ENCODE assay signal across 10 mouse cellular contexts in genomic region chr4:45491685-45492601, GRCm38 (mm10). TPM values are rescaled to one million over a fixed set of nuclear protein-coding genes. Genes with fewer than 3 reads are reported as not detected.
DNase-seq lines count a peak whose midpoint lies in the region; ATAC-seq and TF ChIP-seq lines count a peak whose summit lies in the region.
"Had no signal": no experiment of that assay in that cellular context is flagged by ENCODE, and none has a peak within 500 bp of the region (broad histone marks: within the 10 kb centered on the region; RNA-seq: fewer than 3 reads in every experiment).

No protein-coding gene starts in this region.

- H3K27me3 ChIP-seq in heart, embryonic 12.5 days (replicated peaks) = no peaks in the 10 kb centered on the region
- no peaks in the 10 kb centered on the region for H3K27me3 ChIP-seq in lung, embryonic 16.5 days (ENCODE audit: control insufficient read depth, insufficient read depth, low read depth, low read length)
- H3K27me3 ChIP-seq in intestine, embryonic 15.5 days (replicated peaks) = no peaks in the 10 kb centered on the region
- H3K27me3 ChIP-seq in small intestine, adult 2 months (ENCODE audit: control insufficient read depth, insufficient read depth, low read length) = no peaks in the 10 kb centered on the region

- peak overlapping the region; percentile 52 for H3K4me2 ChIP-seq in heart, embryonic 12.5 days
- H3K4me2 ChIP-seq in lung, embryonic 16.5 days (ENCODE audit: low read depth, low read length) = peak overlapping the region; percentile 24
- H3K4me2 ChIP-seq in intestine, embryonic 15.5 days (replicated peaks) = no peak overlapping the region; the same call in none of the 2 replicates

- no peaks in the 10 kb centered on the region for H3K9me3 ChIP-seq in heart, embryonic 12.5 days (replicated peaks)
- no peaks in the 10 kb centered on the region for H3K9me3 ChIP-seq in lung, embryonic 16.5 days (ENCODE audit: control insufficient read depth, low read length)
- no peaks in the 10 kb centered on the region for H3K9me3 ChIP-seq in intestine, embryonic 15.5 days

- 43% methylated on average over 16 of the region's 16 CpGs for WGBS in heart, embryonic 12.5 days
- WGBS in lung, embryonic 16.5 days = 34% methylated on average over 16 of the region's 16 CpGs
- WGBS in intestine, embryonic 15.5 days = 43% methylated on average over 16 of the region's 16 CpGs
- WGBS in small intestine, adult 2 months = 45% methylated on average over 16 of the region's 16 CpGs

- TF ChIP-seq CTCF in small intestine, adult 2 months (IDR thresholded peaks at IDR 0.05; ENCODE audit: extremely low read depth, insufficient read length, insufficient replicate concordance, low read depth, low read length) = no peak

- peak overlapping the region; percentile 84 for H3K27ac ChIP-seq in heart, embryonic 12.5 days (ENCODE audit: poor library complexity, severe bottlenecking)
- peak overlapping the region; percentile 98 for H3K27ac ChIP-seq in lung, embryonic 16.5 days (ENCODE audit: low read length)
- peak overlapping the region; percentile 36; the same call in 1 of the 2 replicates for H3K27ac ChIP-seq in intestine, embryonic 15.5 days
- 0 out of 2 replicates have a peak overlapping the region, but pooled peaks have one; percentile 5 for H3K27ac ChIP-seq in small intestine, adult 2 months (ENCODE audit: insufficient read depth, low read depth, low read length)

- H3K36me3 ChIP-seq in heart, embryonic 12.5 days = peaks cover 13% of the 10 kb centered on the region
- H3K36me3 ChIP-seq in lung, embryonic 16.5 days (ENCODE audit: control insufficient read depth, insufficient read depth, low read length) = no peaks in the 10 kb centered on the region
- H3K36me3 ChIP-seq in intestine, embryonic 15.5 days = no peaks in the 10 kb centered on the region
- H3K36me3 ChIP-seq in small intestine, adult 2 months (ENCODE audit: control insufficient read depth, insufficient read depth, low read length) = 0 out of 2 replicates have a peak, but pooled peaks cover under 1% of the 10 kb centered on the region

- peaks cover 99% of the 10 kb centered on the region for H3K4me1 ChIP-seq in heart, embryonic 12.5 days (replicated peaks)
- H3K4me1 ChIP-seq in lung, embryonic 16.5 days (replicated peaks; ENCODE audit: control insufficient read depth, insufficient read depth, low read length) = peaks cover 91% of the 10 kb centered on the region
- H3K4me1 ChIP-seq in intestine, embryonic 15.5 days (replicated peaks) = peaks cover 97% of the 10 kb centered on the region
- H3K4me1 ChIP-seq in small intestine, adult 2 months (ENCODE audit: control insufficient read depth, insufficient read depth, insufficient read length, low read length) = peaks cover 67% of the 10 kb centered on the region

- H3K9ac ChIP-seq in heart, embryonic 12.5 days = peak overlapping the region; percentile 34; the same call in 1 of the 2 replicates
- H3K9ac ChIP-seq in lung, embryonic 16.5 days (ENCODE audit: low read length) = 0 out of 2 replicates have a peak overlapping the region, but pooled peaks have one; percentile 26
- H3K9ac ChIP-seq in intestine, embryonic 15.5 days = no peak overlapping the region

- no peak for TF ChIP-seq POLR2A in small intestine, adult 2 months (IDR thresholded peaks at IDR 0.05; ENCODE audit: low read depth, low read length)

- no peak for DNase-seq in heart, postnatal 25 days (ENCODE audit: low spot score)
- DNase-seq in lung, postnatal 10 days = no peak
- DNase-seq in gastrocnemius, postnatal 10 days = no peak
- DNase-seq: cerebellum, adult 9-11 months; thymus, postnatal 36 days had no signal

- H3K4me3 ChIP-seq in heart, embryonic 12.5 days = no peak overlapping the region
- no peak overlapping the region for H3K4me3 ChIP-seq in lung, embryonic 16.5 days (ENCODE audit: low read length)
- H3K4me3 ChIP-seq in intestine, embryonic 15.5 days (replicated peaks) = no peak overlapping the region
- no peak overlapping the region for H3K4me3 ChIP-seq in small intestine, adult 2 months (ENCODE audit: low read depth, low read length)

- ATAC-seq in heart, embryonic 12.5 days (ENCODE audit: insufficient number of reproducible peaks, low FRiP score) = no peak
- ATAC-seq in lung, embryonic 16.5 days (ENCODE audit: low read depth) = no peak
- no peak for ATAC-seq in intestine, embryonic 15.5 days
- no peak for ATAC-seq in cerebellum, adult (ENCODE audit: insufficient number of reproducible peaks, low FRiP score, low TSS enrichment)

- intact Hi-C loops in heart, postnatal 25 days (cut with DNase I) = loop anchor here (2.0 kb wide), 1 partner anchor 17 kb away; no protein-coding TSS in a partner anchor

RNA-seq across cellular contexts. Expression of gene Shb, which starts 40.3 kb away (rescaled TPM):
- 13.9 and 15.3 TPM in 2 replicates for polyA plus RNA-seq in heart, embryonic 12.5 days (2016; fragmentation: Nextera tagmentation; extraction: Ambion mirVana)
- total RNA-seq in heart, postnatal 25 days (2021) = 10 to 100 TPM; 34.9 to 37.7 TPM
- polyA plus RNA-seq in lung, embryonic 16.5 days (2015; fragmentation: Nextera tagmentation; extraction: Ambion mirVana) = 12.4 and 16.1 TPM in 2 replicates
- 4.0 and 4.8 TPM in 2 replicates for polyA plus RNA-seq in intestine, embryonic 15.5 days (2015; fragmentation: Nextera tagmentation; extraction: Ambion mirVana)
- polyA plus RNA-seq in small intestine, adult 2 months (2012; rRNA removed) = 33.0 and 71.5 TPM in 2 replicates
- total RNA-seq in gastrocnemius, postnatal 10 days (2021) = 10 to 100 TPM in 1 of 2 experiments, 1 to 10 TPM in 1; 9.3 to 12.5 TPM

Comparison
In these comparisons a context has a peak if more than half of its experiments do, and no peak if none do; other contexts are left out.
1. H3K27ac ChIP-seq: peak in every context shown above with its lines; median percentile 98 in lung, embryonic 16.5 days; 84 in heart, embryonic 12.5 days; 36 in intestine, embryonic 15.5 days; 5 in small intestine, adult 2 months.